Comparison of ENCODE assay signal across 10 mouse cellular contexts in genomic region chr10:67702783-67703455, GRCm38 (mm10).
DNase-seq lines count a peak whose midpoint lies in the region; ATAC-seq lines count a peak whose summit lies in the region.
"Had no signal": no experiment of that assay in that cellular context is flagged by ENCODE, and none has a peak within 500 bp of the region (broad histone marks: within the 10 kb centered on the region; RNA-seq: fewer than 3 reads in every experiment).

No protein-coding gene starts in this region.

- no peaks in the 10 kb centered on the region for H3K9me3 ChIP-seq in embryonic facial prominence, embryonic 14.5 days (ENCODE audit: control insufficient read depth, low read length)
- no peaks in the 10 kb centered on the region for H3K9me3 ChIP-seq in embryonic facial prominence, embryonic 10.5 days

- no peak for ATAC-seq in embryonic facial prominence, embryonic 14.5 days (ENCODE audit: low read depth)
- ATAC-seq in CD4-positive, CD25-positive, alpha-beta regulatory T cell, adult 4 months: peak; percentile 58
- ATAC-seq: intestine, postnatal 0 days had no signal

- intact Hi-C loops in heart, postnatal 10 days (cut with DNase I): no loop called here

- H3K9ac ChIP-seq in embryonic facial prominence, embryonic 14.5 days (ENCODE audit: low read depth, low read length): no peak overlapping the region

- DNase-seq in embryonic facial prominence, embryonic 14.5 days (ENCODE audit: low spot score): peak; percentile 32
- DNase-seq in embryonic facial prominence, embryonic 10.5 days (ENCODE audit: low spot score): no peak
- DNase-seq in heart, postnatal 10 days: peak; percentile 79 to 81
- peak; percentile 64 for DNase-seq in lung, postnatal 36 days
- DNase-seq in kidney, adult 11 months: no peak
- no peak for DNase-seq in layer of hippocampus, adult 11-12 months (ENCODE audit: low spot score)
- DNase-seq in kidney, postnatal 36 days: no peak
- DNase-seq: right cerebral cortex, adult 18-20 months had no signal

- H3K27me3 ChIP-seq in embryonic facial prominence, embryonic 14.5 days (replicated peaks; ENCODE audit: control insufficient read depth, insufficient read depth, low read length): no peaks in the 10 kb centered on the region
- no peaks in the 10 kb centered on the region for H3K27me3 ChIP-seq in embryonic facial prominence, embryonic 10.5 days (replicated peaks; ENCODE audit: low read depth, poor library complexity, severe bottlenecking)

- H3K27ac ChIP-seq in embryonic facial prominence, embryonic 14.5 days (replicated peaks; ENCODE audit: low read depth, low read length): no peak overlapping the region
- H3K27ac ChIP-seq in embryonic facial prominence, embryonic 10.5 days (replicated peaks): no peak overlapping the region

- WGBS in embryonic facial prominence, embryonic 14.5 days: 66% methylated on average over 9 of the region's 9 CpGs
- WGBS in embryonic facial prominence, embryonic 10.5 days: 74% methylated on average over 9 of the region's 9 CpGs

- H3K36me3 ChIP-seq in embryonic facial prominence, embryonic 14.5 days (ENCODE audit: control insufficient read depth, insufficient read depth, low read length): no peaks in the 10 kb centered on the region
- H3K36me3 ChIP-seq in embryonic facial prominence, embryonic 10.5 days (replicated peaks): no peaks in the 10 kb centered on the region

- no peak overlapping the region for H3K4me2 ChIP-seq in embryonic facial prominence, embryonic 14.5 days (ENCODE audit: low read depth, low read length)

- no peaks in the 10 kb centered on the region for H3K4me1 ChIP-seq in embryonic facial prominence, embryonic 14.5 days (ENCODE audit: control insufficient read depth, insufficient read depth, low read length)
- H3K4me1 ChIP-seq in embryonic facial prominence, embryonic 10.5 days: no peaks in the 10 kb centered on the region

- H3K4me3 ChIP-seq in embryonic facial prominence, embryonic 14.5 days (ENCODE audit: low read depth, low read length): no peak overlapping the region
- no peak overlapping the region for H3K4me3 ChIP-seq in embryonic facial prominence, embryonic 10.5 days

Comparison
In these comparisons a context has a peak if more than half of its experiments do, and no peak if none do; other contexts are left out.
1. DNase-seq: peak in embryonic facial prominence, embryonic 14.5 days (single experiment), heart, postnatal 10 days (2 of 2) and lung, postnatal 36 days (single experiment); none in embryonic facial prominence, embryonic 10.5 days (single experiment), kidney, adult 11 months (single experiment), layer of hippocampus, adult 11-12 months (single experiment) and kidney, postnatal 36 days (0 of 2).